ENCODE assay signal across 10 mouse cellular contexts in the genomic region with DNA sequence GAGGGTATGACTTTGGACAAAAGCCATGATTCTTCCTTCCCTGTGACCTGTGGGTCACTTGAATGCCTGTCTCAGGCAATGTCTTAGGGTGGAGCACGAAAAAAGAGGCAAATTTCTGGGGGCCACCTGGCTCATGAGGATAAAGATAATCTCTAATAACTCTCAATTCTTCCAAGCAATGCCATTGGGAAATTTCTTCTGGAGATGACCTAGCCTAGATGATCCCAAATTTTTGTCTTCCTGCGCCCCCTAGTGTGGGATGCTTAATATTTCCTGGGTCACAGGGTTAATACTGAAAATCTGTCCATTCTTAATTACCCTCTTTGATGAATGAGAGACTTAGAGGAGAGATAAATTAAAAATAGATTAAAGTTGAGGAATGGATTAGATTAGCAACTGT.
DNase-seq lines count a peak whose midpoint lies in the region; ATAC-seq and TF ChIP-seq lines count a peak whose summit lies in the region.
"Had no signal": no experiment of that assay in that cellular context is flagged by ENCODE, and none has a peak within 500 bp of the region (broad histone marks: within the 10 kb centered on the region; RNA-seq: fewer than 3 reads in every experiment).

No protein-coding gene starts in this region.

- no peak overlapping the region for H3K4me2 ChIP-seq in liver, embryonic 11.5 days
- no peak overlapping the region for H3K4me2 ChIP-seq in hindbrain, embryonic 11.5 days (replicated peaks; ENCODE audit: low read depth, low read length)
- H3K4me2 ChIP-seq: embryonic facial prominence, embryonic 12.5 days; limb, embryonic 15.5 days had no signal

- H3K4me1 ChIP-seq in liver, adult 2 months (ENCODE audit: control insufficient read depth, insufficient read depth, low read length): no peaks in the 10 kb centered on the region
- H3K4me1 ChIP-seq in liver, embryonic 11.5 days (replicated peaks; ENCODE audit: control insufficient read depth, insufficient read depth, low read length): no peaks in the 10 kb centered on the region
- no peaks in the 10 kb centered on the region for H3K4me1 ChIP-seq in hindbrain, embryonic 11.5 days (replicated peaks; ENCODE audit: control insufficient read depth, insufficient read depth, low read length)
- H3K4me1 ChIP-seq: embryonic facial prominence, embryonic 12.5 days had no signal

- H3K36me3 ChIP-seq in liver, adult 2 months (ENCODE audit: control insufficient read depth, insufficient read depth, low read length): no peaks in the 10 kb centered on the region
- H3K36me3 ChIP-seq in liver, embryonic 11.5 days (ENCODE audit: control insufficient read depth, insufficient read depth, low read length): no peaks in the 10 kb centered on the region
- no peaks in the 10 kb centered on the region for H3K36me3 ChIP-seq in hindbrain, embryonic 11.5 days (ENCODE audit: control insufficient read depth, insufficient read depth, low read length)
- H3K36me3 ChIP-seq: embryonic facial prominence, embryonic 12.5 days; limb, embryonic 15.5 days had no signal

- TF ChIP-seq POLR2A in liver, adult 2 months (IDR thresholded peaks at IDR 0.05; ENCODE audit: extremely low read depth, insufficient read depth, low read length): no peak

- peak; percentile 35 for DNase-seq in liver, adult 2 months (ENCODE audit: extremely low read depth, low read depth, low spot score)
- DNase-seq in liver, embryonic 11.5 days (ENCODE audit: low spot score): no peak
- DNase-seq in R1 (ENCODE audit: low read depth, low spot score): peak; percentile 47
- DNase-seq in cerebellum, postnatal 14 days: peak; percentile 85 to 86
- DNase-seq in hindbrain, embryonic 11.5 days (ENCODE audit: low spot score): peak; percentile 71
- DNase-seq in lung, postnatal 10 days: peak; percentile 77
- DNase-seq in yolk sac, embryonic 10.5 days (ENCODE audit: low spot score): peak; percentile 11
- no peak for DNase-seq in right cerebral cortex, postnatal 10 days (ENCODE audit: low spot score in 2 of 2)

- peak; percentile 23; the same call in 1 of the 2 replicates for TF ChIP-seq CTCF in liver, adult 2 months (IDR thresholded peaks at IDR 0.05; ENCODE audit: low read depth, low read length)

- H3K9ac ChIP-seq in liver, adult 2 months (ENCODE audit: low read depth, low read length): no peak overlapping the region
- no peak overlapping the region for H3K9ac ChIP-seq in liver, embryonic 11.5 days (ENCODE audit: low read depth, low read length)
- H3K9ac ChIP-seq in hindbrain, embryonic 11.5 days (ENCODE audit: low read depth, low read length): no peak overlapping the region
- H3K9ac ChIP-seq: embryonic facial prominence, embryonic 12.5 days; limb, embryonic 15.5 days had no signal

- no peak overlapping the region for H3K27ac ChIP-seq in liver, adult 2 months (replicated peaks; ENCODE audit: insufficient read depth, low read depth, low read length)
- no peak overlapping the region for H3K27ac ChIP-seq in liver, embryonic 11.5 days (ENCODE audit: low read depth, low read length)
- no peak overlapping the region for H3K27ac ChIP-seq in hindbrain, embryonic 11.5 days (ENCODE audit: low read depth, low read length)
- H3K27ac ChIP-seq: embryonic facial prominence, embryonic 12.5 days; limb, embryonic 15.5 days had no signal

- H3K9me3 ChIP-seq in liver, embryonic 11.5 days (ENCODE audit: control insufficient read depth, low read length): no peaks in the 10 kb centered on the region
- H3K9me3 ChIP-seq in hindbrain, embryonic 11.5 days (ENCODE audit: control insufficient read depth, low read length): no peaks in the 10 kb centered on the region
- H3K9me3 ChIP-seq: embryonic facial prominence, embryonic 12.5 days; limb, embryonic 15.5 days had no signal

- 9% methylated on average over 2 of the region's 2 CpGs for WGBS in liver, adult 2 months
- 9% methylated on average over 2 of the region's 2 CpGs for WGBS in liver, embryonic 11.5 days
- WGBS in hindbrain, embryonic 11.5 days: 5% methylated on average over 2 of the region's 2 CpGs

- ATAC-seq in liver, embryonic 11.5 days (replicated peaks; ENCODE audit: low FRiP score): no peak
- 0 out of 2 replicates have a peak, but pooled peaks have one; percentile 53 for ATAC-seq in hindbrain, embryonic 11.5 days (ENCODE audit: low FRiP score)

- no peaks in the 10 kb centered on the region for H3K27me3 ChIP-seq in liver, adult 2 months (ENCODE audit: control insufficient read depth, insufficient read depth, low read length)
- H3K27me3 ChIP-seq in liver, embryonic 11.5 days (replicated peaks; ENCODE audit: control insufficient read depth, insufficient read depth, low read length): no peaks in the 10 kb centered on the region
- H3K27me3 ChIP-seq in hindbrain, embryonic 11.5 days (ENCODE audit: control insufficient read depth, insufficient read depth, low read length): no peaks in the 10 kb centered on the region
- H3K27me3 ChIP-seq: embryonic facial prominence, embryonic 12.5 days; limb, embryonic 15.5 days had no signal

- H3K4me3 ChIP-seq in liver, adult 2 months (ENCODE audit: insufficient read depth, low read depth, low read length): no peak overlapping the region
- H3K4me3 ChIP-seq in liver, embryonic 11.5 days (ENCODE audit: low read depth, low read length): no peak overlapping the region
- no peak overlapping the region for H3K4me3 ChIP-seq in hindbrain, embryonic 11.5 days (ENCODE audit: low read depth, low read length)
- H3K4me3 ChIP-seq: embryonic facial prominence, embryonic 12.5 days; limb, embryonic 15.5 days had no signal

- no peaks in the 10 kb centered on the region for H3K79me2 ChIP-seq in liver, adult 2 months (ENCODE audit: control insufficient read depth, insufficient read depth, low read length)

Comparison
In these comparisons a context has a peak if more than half of its experiments do, and no peak if none do; other contexts are left out.
1. DNase-seq: peak in liver, adult 2 months (single experiment), R1 (single experiment), cerebellum, postnatal 14 days (2 of 2), hindbrain, embryonic 11.5 days (single experiment), lung, postnatal 10 days (single experiment) and yolk sac, embryonic 10.5 days (single experiment); none in liver, embryonic 11.5 days (single experiment) and right cerebral cortex, postnatal 10 days (0 of 2).